Mouse (Mus musculus): ENCODE data around the gene Awat2. TPM values are rescaled to one million over a fixed set of nuclear protein-coding genes. Genes with fewer than 3 reads are reported as not detected.
"Not testable (repeated sequence)": the region's sequence is repeated elsewhere in the genome, so short reads cannot be mapped to it uniquely, and the experiment has no call there.

The Awat2 gene
- total RNA-seq (2021) = under 1 TPM; 0.16 to 0.29 TPM
- long read RNA-seq, experiment 1, partial matches to known transcripts = 0 of 1 reads
- long read RNA-seq, experiment 1, other reads (novel, unspliced or antisense) = 1 of 1 reads
- long read RNA-seq, experiment 2, partial matches to known transcripts = 0 of 1 reads
- long read RNA-seq, experiment 2, other reads (novel, unspliced or antisense) = 1 of 1 reads

DNA sequence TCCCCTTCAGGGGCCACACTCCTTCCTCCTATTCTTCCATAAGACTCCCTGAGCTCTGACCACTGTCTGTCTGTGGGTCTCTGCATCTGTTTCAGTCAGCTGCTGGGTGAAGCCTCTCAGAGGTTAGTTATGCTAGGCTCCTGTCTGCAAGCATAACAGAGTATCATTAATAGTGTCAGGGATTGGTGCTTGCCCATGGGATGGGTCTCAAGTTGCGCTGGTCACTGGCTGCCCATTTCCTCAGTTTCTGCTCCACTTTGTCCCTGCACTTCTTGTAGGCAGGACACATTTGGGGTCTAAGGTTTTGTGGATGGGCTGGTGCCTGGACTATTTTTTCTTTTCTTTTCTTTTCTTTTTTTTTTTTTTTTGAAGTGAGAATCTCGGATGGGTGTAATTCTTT, at the start of gene Awat2:
Gene Awat2, minus strand, starts transcription at position 101 of the 400 bp plus-strand sequence.
- not testable (repeated sequence) for DNase-seq (ENCODE audit: low spot score in 2 of 2)

DNA sequence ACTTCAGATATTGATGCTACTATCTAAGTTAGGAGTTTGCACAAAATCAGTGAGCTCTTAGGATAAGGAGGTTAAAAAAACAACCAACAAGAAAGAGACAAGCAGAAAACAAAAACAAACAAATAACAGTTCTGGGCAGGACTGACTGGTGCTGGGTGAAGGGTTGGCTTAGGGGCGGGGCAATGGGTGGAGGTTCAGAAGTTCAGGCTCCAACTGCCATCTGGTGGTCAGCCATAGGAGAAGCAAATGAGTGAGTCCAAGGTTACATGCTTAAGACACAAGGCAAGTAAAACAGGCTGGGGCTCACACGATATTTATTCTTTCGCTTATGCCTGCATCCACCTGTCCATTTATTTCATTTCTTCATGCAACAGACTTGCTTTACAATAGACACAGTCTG, 37.8 kb upstream of the Awat2 start:
- peak; percentile 21 to 44 for DNase-seq (ENCODE audit: low spot score in 2 of 2)

DNA sequence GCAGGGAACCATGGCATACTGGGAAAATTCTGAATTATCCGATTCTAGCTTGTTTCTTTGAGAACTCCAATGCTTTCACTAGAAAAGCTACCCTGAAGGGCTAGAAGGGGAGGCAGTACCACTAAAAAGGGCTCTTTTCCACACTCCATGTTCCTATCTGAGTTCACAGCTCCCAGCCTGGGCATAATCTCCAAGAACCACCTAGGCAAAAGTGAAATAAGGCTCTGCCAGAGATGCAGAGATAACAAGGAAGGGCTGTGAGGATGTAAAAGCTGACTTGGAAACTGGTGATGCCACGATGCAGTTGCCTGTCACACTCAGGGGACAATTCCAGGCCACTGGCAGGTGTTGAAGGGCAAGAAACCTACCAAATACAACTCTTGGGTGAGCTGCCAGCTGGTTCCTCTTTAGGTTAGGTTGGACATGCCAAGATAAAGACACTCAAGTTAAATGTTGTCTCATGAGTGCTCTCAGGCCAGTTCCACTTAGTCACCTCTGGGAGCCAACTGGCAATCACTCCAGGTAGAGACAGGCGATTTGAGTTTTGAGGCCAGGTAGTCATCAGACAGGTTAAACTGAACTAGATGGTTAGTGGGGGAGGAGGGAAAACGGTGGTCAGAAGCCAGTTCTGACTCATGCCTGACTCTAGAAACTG, 33.2 kb upstream of the Awat2 start:
- DNase-seq (ENCODE audit: low spot score in 2 of 2) = no peak

DNA sequence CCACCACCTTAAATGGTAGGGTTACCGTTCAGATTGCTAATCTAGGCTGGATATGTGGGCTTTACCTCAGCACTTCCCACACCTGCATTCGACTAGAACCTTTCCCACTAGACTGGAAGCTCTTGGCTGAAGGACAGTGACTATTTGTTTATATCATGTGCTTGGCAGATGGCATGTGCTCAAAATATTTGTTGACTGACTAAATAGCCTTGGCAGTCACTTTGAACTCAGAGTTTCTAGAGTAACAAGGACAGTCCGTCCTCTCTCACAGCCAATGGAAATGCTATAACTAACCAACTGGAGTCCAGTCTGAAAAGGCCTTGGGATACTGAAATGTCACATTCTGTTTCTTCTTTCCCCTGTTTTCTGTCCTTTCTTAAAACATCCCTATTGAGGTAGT, 29.0 kb upstream of the Awat2 start:
- DNase-seq (ENCODE audit: low spot score in 2 of 2) = no peak

DNA sequence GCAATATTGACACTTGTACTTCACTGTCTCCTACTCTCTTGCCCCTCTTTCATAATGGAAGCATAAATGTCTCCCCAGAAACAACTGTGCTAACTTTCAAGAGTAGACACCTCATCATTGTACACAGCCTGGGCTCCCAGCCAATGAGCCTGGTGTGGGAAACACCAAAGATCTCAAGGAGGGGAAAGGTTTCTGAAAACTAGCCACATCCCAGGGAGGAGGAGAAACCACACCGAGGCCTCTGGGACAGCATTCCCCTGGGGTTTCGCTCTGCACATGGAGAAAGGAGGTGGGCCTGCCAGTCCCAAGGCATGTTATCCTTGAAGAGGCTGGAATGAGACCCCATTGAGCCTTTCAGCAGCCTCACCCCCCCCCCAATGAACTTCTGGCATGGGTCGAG, 27.6 kb upstream of the Awat2 start:
- no peak for DNase-seq (ENCODE audit: low spot score in 2 of 2)

DNA sequence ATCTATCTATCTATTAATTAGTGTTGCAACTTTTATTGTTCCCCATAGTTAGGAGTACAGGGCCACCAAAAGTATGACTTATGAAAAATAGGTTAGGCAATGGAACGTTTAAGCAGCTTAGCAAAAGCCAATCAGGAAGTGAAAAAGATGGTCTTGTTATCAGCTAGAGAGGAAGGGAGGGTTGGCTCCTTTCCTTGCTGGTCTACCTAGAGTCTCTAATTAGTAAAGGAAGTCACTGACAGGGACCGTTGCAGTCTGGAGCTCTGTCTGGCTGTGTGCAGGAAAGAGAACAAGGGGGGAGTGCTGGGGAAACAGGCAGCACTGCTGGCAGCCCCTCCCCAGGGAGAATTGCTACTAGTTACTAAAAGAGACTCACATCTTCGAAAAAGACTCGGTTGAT, 25.5 kb upstream of the Awat2 start:
- no peak for DNase-seq (ENCODE audit: low spot score in 2 of 2)

DNA sequence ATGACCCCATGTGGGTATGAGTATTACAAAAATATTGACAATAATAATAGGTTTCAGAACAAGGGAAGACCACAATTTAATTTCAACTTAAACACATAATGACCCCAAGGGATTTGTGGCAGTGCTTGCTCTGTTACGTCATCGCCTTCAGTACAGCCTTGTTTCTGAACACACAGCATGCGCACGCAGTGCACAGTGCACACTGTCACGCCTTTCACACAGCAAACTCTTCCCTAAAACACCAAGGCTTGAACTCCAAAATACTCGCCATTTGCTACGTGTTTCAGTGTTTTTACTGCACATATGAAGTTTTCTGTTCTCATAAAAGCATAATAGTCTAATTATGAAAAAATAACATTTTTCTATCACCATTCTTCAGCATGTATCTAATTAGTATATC, 1.0 kb upstream of the Awat2 start:
- DNase-seq (ENCODE audit: low spot score in 2 of 2) = no peak

DNA sequence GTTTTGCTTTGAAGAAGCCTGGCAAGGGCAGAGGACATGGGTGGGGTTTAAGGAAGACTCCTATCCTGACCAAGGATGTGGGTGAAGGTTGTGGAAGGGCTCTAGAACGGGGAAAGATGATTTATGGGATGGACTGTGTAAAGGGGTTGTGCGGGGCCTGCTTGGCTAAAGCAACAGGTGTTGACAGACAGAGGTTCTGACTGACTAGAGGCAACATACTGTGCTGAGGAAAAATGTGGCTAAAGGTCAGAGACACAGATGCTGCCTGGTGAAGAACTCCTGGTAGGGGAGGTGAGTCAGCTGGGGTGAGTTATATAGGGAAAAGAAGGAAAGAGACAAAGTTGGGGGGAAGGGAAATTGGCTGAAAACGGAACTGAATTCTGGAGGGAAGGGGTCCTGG, 10.2 kb downstream of the Awat2 start:
- no peak for DNase-seq (ENCODE audit: low spot score in 2 of 2)

DNA sequence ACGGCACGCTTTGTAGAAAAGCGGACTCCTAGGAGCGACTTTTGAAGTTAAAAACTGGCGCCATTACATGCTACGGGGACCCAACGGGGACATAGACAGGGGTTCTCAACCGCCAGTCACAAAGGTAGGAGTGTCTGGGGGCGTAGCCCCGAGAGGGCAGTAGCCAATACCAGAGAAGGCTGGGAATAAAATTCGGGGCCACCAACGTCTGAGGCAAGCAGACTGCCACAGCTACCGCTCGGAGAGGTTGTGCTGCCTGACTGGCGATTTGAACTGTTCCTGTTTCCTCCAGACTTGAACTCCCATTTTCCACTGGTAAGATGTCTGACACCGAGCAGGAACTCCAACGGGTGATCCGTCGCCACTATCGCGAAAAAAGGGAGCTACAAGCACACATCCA, 13.8 kb downstream of the Awat2 start, which contains the start of gene Otud6a:
Gene Otud6a, plus strand, starts transcription at position 321 of the 400 bp plus-strand sequence.
- no peak for DNase-seq (ENCODE audit: low spot score in 2 of 2)

DNA sequence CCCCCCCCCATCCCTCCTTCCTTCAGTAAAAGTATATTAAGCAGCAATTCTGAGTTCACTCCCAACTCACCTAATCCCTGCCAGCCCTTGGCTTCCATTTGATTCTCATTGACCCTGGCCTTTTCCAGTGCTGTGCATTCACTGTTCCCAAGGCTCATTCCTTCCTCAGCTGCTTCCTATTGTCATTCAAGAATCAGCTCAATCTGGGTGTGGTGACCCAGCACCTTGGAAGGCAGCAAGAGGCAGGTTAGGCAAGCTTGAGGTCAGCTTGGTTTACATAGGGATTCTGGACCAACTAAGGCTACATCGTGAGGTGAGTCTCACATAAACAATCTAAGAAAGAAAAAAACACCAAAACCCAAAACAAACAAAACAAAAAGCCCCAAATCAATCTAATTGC, 33.3 kb downstream of the Awat2 start:
- no peak for DNase-seq (ENCODE audit: low spot score in 2 of 2)

DNA sequence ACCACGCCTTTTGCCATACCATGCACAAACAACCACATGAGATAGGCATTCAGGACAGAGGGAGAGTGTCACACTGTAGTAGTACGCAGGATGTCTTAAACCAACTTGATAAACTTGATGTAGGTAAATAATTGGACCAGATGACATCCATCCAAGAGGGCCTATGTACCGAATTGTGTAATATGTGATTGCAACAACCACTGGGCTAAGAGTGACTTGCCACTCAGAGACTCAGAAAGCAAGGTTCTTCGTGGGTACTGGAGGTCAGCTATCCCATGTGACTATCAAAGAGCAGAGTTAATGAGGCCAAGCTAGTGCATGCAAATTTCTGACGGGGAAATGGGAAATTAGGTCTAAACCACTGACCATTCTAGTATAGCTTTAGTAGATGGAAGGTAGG, 40.9 kb downstream of the Awat2 start:
- no peak for DNase-seq (ENCODE audit: low spot score in 2 of 2)

DNA sequence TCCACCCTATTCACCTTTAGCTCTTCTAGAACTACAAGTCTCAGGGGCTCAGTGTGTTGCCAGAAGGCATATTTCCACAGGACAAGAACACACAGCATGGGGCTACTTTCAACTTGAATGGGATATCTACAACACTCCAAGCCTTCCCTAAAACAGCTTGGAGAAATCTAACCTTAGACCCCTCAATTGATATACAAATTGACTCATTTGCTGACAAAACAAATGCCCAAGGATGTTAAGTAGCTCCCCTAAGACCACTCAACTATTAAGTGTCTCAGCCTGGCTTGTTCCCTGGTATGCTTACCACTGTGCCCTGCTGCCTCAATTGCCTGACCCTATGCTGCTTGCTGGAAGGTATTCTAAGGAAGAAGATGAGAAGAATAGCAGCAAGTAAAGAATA, 41.6 kb downstream of the Awat2 start:
- DNase-seq (ENCODE audit: low spot score in 2 of 2) = no peak

DNA sequence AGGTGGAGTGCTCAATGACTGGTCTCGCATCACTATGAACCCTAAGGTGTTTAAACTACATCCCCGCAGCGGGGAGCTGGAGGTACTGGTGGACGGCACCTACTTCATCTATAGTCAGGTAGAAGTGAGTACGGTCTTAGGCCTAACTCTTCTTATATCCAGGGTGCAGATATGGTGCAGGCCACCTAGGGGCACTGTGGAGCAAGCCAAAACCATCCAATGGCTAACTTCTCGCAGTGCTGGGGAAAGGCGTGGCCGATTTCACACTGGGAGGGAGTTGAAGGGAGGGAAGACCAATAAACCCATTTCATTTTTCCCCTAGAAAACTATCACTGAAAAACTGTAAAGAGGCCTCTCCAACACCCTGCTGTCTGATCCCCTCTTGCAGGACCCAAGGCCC, 47.5 kb downstream of the Awat2 start:
- DNase-seq (ENCODE audit: low spot score in 2 of 2) = no peak

DNA sequence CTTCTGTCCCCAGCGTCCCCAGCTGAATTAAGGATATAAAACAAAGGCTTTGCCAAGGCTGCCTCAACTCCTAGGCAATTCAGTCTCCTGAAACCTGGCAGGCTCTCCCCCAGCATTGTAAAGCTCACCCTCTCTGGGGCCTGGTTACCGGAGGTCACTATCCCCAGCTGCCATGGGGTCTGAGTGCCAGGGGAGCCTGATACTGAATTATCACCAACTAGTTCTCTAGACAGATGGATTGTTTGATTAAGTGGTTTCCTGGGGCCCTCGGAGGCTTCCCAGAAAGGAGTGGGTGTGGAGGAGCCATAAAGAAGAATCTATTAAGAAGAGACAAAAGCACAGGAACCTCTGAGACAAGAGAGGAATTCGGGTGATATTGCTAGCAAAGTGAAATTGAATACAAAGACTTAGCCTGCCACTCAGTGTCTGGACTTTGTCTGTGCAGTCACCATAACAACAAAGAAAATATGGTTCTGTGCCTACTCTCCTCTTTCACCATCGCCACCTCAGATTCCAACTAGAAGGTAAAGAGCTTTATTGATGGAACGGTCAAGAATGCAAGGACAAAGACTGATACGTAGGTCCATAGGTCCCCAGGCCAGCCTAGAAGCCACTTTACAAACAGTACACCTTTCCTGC, 48.2 kb downstream of the Awat2 start:
- no peak for DNase-seq (ENCODE audit: low spot score in 2 of 2)

DNA sequence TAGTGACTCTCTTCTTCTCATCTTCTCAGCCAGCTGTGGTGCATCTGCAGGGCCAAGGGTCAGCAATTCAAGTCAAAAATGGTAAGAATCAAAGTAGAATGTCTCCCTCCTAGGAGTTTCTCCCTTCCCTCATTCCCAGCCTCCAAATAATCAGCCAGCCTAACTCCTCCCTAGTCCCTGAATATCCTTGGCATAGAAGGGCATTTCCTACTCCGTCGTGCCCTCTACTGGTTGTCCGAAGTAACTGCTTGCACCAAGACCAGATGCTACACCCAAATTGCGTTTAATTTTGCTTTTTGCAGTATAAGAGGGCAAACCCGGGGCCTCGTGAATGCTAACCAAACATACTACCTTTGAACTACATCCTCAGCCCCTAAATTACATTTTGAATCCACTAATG, 50.2 kb downstream of the Awat2 start:
- peak in 1 of 2 experiments; percentile 20 for DNase-seq (ENCODE audit: low spot score in 2 of 2)

DNA sequence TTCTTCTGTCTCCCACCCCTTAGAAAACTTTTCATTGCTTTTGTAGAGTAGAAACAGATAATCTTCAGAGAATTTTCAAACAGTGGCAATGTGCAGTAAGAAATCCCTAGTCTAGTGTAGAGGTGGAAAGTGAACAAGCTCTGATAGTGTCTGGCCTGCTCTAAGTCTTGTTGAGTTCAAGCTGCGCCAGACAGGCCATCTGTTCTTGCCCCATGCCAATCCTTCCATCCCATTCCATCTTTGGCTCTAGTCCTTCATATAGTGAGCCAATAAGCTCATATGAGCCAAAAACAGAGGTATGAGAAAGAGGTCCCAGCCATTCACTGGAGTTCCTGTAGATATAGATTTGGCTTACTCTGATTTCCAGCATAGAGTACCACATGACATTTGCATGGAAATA, 52.6 kb downstream of the Awat2 start:
- no peak for DNase-seq (ENCODE audit: low spot score in 2 of 2)

DNA sequence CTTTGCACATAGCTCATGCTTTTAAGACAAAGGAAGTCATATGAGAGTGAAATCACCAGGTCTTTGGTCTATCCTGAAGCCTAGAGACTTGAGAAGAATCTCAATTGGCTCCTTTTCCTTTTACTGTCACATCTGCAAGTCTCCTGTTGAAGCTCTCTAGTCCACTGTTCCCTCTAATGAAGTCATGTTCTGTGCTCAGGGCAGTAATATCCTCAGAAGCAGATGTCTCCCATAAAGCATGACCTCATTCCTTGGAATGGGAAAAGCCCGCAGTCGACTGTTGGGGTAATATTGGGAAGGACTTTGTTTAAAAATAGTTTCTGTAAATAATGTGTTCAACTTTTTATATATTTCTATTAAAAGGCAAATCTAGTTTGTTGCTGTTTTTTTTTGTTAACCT, 85.5 kb downstream of the Awat2 start:
- no peak for DNase-seq (ENCODE audit: low spot score in 2 of 2)

Small RNAs within 50 kb of the gene (microRNA-seq; reads per million reads assigned to microRNA genes)
- gene Mir676 = 2,175 reads per million, percentile 83 among the genes with 10 or more reads in this experiment

Other genes with a start within 250 kb of the Awat2 start
- gene Otud6a, start 13.7 kb downstream of the Awat2 start, total RNA-seq (2021) = not detected
- gene Igbp1, start 51.6 kb upstream of the Awat2 start, total RNA-seq (2021) = 10 to 100 TPM; 46.7 to 55.1 TPM
- gene Dgat2l6, start 82.1 kb upstream of the Awat2 start, total RNA-seq (2021) = under 1 TPM in 1 of 2 experiments, not detected in 1; 0.07 TPM
- not detected for gene Awat1, start 129.5 kb upstream of the Awat2 start, total RNA-seq (2021)
- not detected for gene P2ry4, start 152.2 kb upstream of the Awat2 start, total RNA-seq (2021)
- not detected for gene Arr3, start 162.8 kb upstream of the Awat2 start, total RNA-seq (2021)
- gene Kif4, start 183.0 kb upstream of the Awat2 start, total RNA-seq (2021) = 10 to 100 TPM in 1 of 2 experiments, 1 to 10 TPM in 1; 9.3 to 10.4 TPM
- 10 to 100 TPM; 29.0 to 33.1 TPM for gene Pdzd11, start 183.9 kb upstream of the Awat2 start, total RNA-seq (2021)

Measured in gastrocnemius, postnatal 4 days (tissue).